Mouse (Mus musculus) ES-E14 (cell line): ENCODE data around the gene Lyrm7. TPM values are rescaled to one million over a fixed set of nuclear protein-coding genes. Genes with fewer than 3 reads are reported as not detected.

Source experiments
- DNase-seq: peaks from one replicate; pipeline ENCODE4 v3.0.0-alpha.2; 2013; ENCODE audit warnings: low read depth, low spot score
- H3K27ac ChIP-seq: 2 replicates; pipeline ENCODE4 v1.5.1; 2012; ENCODE audit warnings: low read depth, mild to moderate bottlenecking, low read length, moderate library complexity, mixed read lengths; ENCODE audit not compliant: poor library complexity, insufficient read depth, severe bottlenecking
- H3K36me3 ChIP-seq: 2 replicates; pipeline ENCODE4 v1.6.1; 2012; ENCODE audit warnings: mild to moderate bottlenecking, low read length, moderate library complexity, mixed read lengths; ENCODE audit not compliant: control insufficient read depth, poor library complexity, insufficient read depth, severe bottlenecking
- H3K4me1 ChIP-seq, 2 experiments: fragments of 150-350 bp in 1 of 2; sonication (generic) in 1 of 2; 2 replicates each; pipeline ENCODE4 v1.6.1; 2012; ENCODE audit warnings: low read length in 2 of 2, mild to moderate bottlenecking in 1 of 2, mixed read lengths in 1 of 2; ENCODE audit not compliant: control insufficient read depth in 2 of 2, insufficient read depth in 2 of 2, poor library complexity in 1 of 2
- H3K4me3 ChIP-seq, 2 experiments: fragments of 150-350 bp in 1 of 2; sonication (generic) in 1 of 2; 2 replicates each; pipeline ENCODE4 v1.5.1; 2012; ENCODE audit warnings: low read length in 2 of 2, low read depth in 1 of 2, mild to moderate bottlenecking in 1 of 2, mixed read lengths in 1 of 2; ENCODE audit not compliant: insufficient read depth in 1 of 2, poor library complexity in 1 of 2, severe bottlenecking in 1 of 2
- H3K9ac ChIP-seq: 2 replicates; pipeline ENCODE4 v1.6.1; 2012; ENCODE audit warnings: low read depth, mild to moderate bottlenecking, low read length, mixed read lengths; ENCODE audit not compliant: poor library complexity, insufficient read depth, severe bottlenecking
- H3K9me3 ChIP-seq: fragments of 150-350 bp; sonication (generic); 2 replicates; pipeline ENCODE4 v1.6.1; 2012; ENCODE audit warnings: low read depth, mild to moderate bottlenecking, low read length; ENCODE audit not compliant: control insufficient read depth, insufficient read depth
- CHD2 ChIP-seq: IDR thresholded peaks from 2 replicates; pipeline ENCODE4 v1.6.1; 2014; ENCODE audit warnings: mild to moderate bottlenecking, low read depth, low read length, inconsistent platforms
- HCFC1 ChIP-seq: IDR thresholded peaks from 2 replicates; pipeline ENCODE4 v1.6.1; 2012; ENCODE audit warnings: low read length, inconsistent platforms, borderline replicate concordance; ENCODE audit not compliant: insufficient read depth
- MAFK ChIP-seq: IDR thresholded peaks from 2 replicates; pipeline ENCODE4 v1.6.1; 2014; ENCODE audit warnings: mild to moderate bottlenecking, low read depth, low read length, inconsistent platforms; ENCODE audit not compliant: insufficient read depth
- ZC3H11A ChIP-seq: IDR thresholded peaks from 2 replicates; pipeline ENCODE4 v1.6.1; 2012; ENCODE audit warnings: low read depth, mild to moderate bottlenecking, inconsistent platforms, low read length, borderline replicate concordance
- ZNF384 ChIP-seq: IDR thresholded peaks from 2 replicates; pipeline ENCODE4 v1.6.1; 2012; ENCODE audit warnings: low read depth, low read length, inconsistent platforms
- in situ Hi-C, 2 experiments: fragments of 600-800 bp; cut with MboI; formaldehyde crosslinking; loops; one replicate each; pipeline ENCODE4 v1.15.1; 2025; ENCODE audit warnings: low sequenced_read_pairs in 2 of 2, inconsistent platforms in 1 of 2; ENCODE audit not compliant: unreplicated experiment in 2 of 2
- total RNA-seq: library from RNA; depleted of rRNA; stranded (reverse); fragments of 300-350 nt; gene quantifications from 2 replicates; pipeline ENCODE4 v1.2.3, GENCODE M21; 2012

The Lyrm7 gene
- total RNA-seq, 1 experiment: 0.98 TPM

- Histone ChIP-seq H3K4me1 (no peaks in the 10 kb centered on the region), H3K36me3 (no peaks in the 10 kb centered on the region), H3K27ac (no peak overlapping the region), H3K9ac (no peak overlapping the region), H3K4me3 (no peak overlapping the region), H3K9me3 (no peaks in the 10 kb centered on the region)
- in situ Hi-C loops: no loop called here
- TF ChIP-seq MAFK: no peak
- no peak for TF ChIP-seq ZC3H11A
- no peak for TF ChIP-seq HCFC1
- TF ChIP-seq CHD2: no peak
- TF ChIP-seq ZNF384: no peak
- no peak for DNase-seq
These were observed 47.8 kb downstream of the Lyrm7 start for GRCm38 (mm10) chr11:54812812-54813516.

- Histone ChIP-seq H3K9ac (no peak overlapping the region), H3K9me3 (no peaks in the 10 kb centered on the region), H3K36me3 (no peaks in the 10 kb centered on the region), H3K4me3 (no peak overlapping the region), H3K27ac (no peak overlapping the region), H3K4me1 (no peaks in the 10 kb centered on the region)
- TF ChIP-seq CHD2: no peak
- no peak for TF ChIP-seq ZC3H11A
- no peak for TF ChIP-seq HCFC1
- TF ChIP-seq MAFK: no peak
- no peak for TF ChIP-seq ZNF384
- DNase-seq: no peak
- in situ Hi-C loops: no loop called here
These were observed 48.4 kb downstream of the Lyrm7 start for GRCm38 (mm10) chr11:54812314-54812713.

- H3K9ac ChIP-seq: no peak overlapping the region
- no peaks in the 10 kb centered on the region for H3K9me3 ChIP-seq
- in situ Hi-C loops: no loop called here
- no peak overlapping the region for H3K27ac ChIP-seq
- H3K4me3 ChIP-seq: no peak overlapping the region
- no peak for DNase-seq
- no peaks in the 10 kb centered on the region for H3K36me3 ChIP-seq
- TF ChIP-seq ZNF384: no peak
- TF ChIP-seq MAFK: no peak
- TF ChIP-seq ZC3H11A: no peak
- no peak for TF ChIP-seq HCFC1
- no peak for TF ChIP-seq CHD2
- peaks cover 0 to 2% of the 10 kb centered on the region in 2 experiments; a peak in 1 of 4 replicates for H3K4me1 ChIP-seq
These were observed 49.7 kb downstream of the Lyrm7 start for GRCm38 (mm10) chr11:54811054-54811453.

GRCm38 (mm10) chr11:54809582-54809981 lies 51.1 kb downstream of the Lyrm7 start:
- Histone ChIP-seq H3K36me3 (no peaks in the 10 kb centered on the region), H3K9ac (no peak overlapping the region), H3K9me3 (no peaks in the 10 kb centered on the region), H3K27ac (no peak overlapping the region), H3K4me3 (no peak overlapping the region), H3K4me1 (peaks cover 0 to 2% of the 10 kb centered on the region in 2 experiments; a peak in 1 of 4 replicates)
- DNase-seq: no peak
- in situ Hi-C loops: no loop called here
- no peak for TF ChIP-seq ZC3H11A
- no peak for TF ChIP-seq CHD2
- no peak for TF ChIP-seq HCFC1
- no peak for TF ChIP-seq ZNF384
- TF ChIP-seq MAFK: no peak
